Mouse (Mus musculus): Measurements from ENCODE around the gene Pdzph1. TPM values are rescaled to one million over a fixed set of nuclear protein-coding genes. Genes with fewer than 3 reads are reported as not detected.

Pdzph1 gene
- total and polyA plus RNA-seq, 3 experiments = not detected

DNA sequence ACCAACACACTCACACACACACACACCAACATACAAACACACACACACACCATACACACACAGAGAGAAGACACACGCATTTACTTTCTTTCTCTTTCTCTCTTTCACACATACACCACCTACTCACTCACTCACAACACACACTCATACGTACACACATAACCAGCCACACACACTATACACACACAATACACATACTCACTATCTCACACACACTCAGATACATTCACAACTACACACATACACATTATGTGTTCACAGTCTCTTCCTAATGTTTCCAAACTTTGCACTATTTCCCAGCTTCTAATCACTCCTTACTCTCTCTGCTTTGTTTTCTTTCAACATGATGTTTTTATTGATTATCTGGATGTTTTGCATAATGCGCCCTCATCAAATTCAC is 72.6 kb downstream of the Pdzph1 start:
- H3K36me3 ChIP-seq (ENCODE audit: control insufficient read depth, insufficient read depth, low read length) = no peaks in the 10 kb centered on the region
- no peaks in the 10 kb centered on the region for H3K27me3 ChIP-seq (ENCODE audit: control insufficient read depth, insufficient read depth, low read length)
- DNase-seq = no peak
- H3K4me1 ChIP-seq (ENCODE audit: control insufficient read depth, insufficient read depth, low read length) = no peaks in the 10 kb centered on the region
- H3K79me2 ChIP-seq (replicated peaks; ENCODE audit: control insufficient read depth, insufficient read depth, low read length) = no peaks in the 10 kb centered on the region
- TF ChIP-seq CTCF (IDR thresholded peaks at IDR 0.05) = no peak
- no peak for TF ChIP-seq POLR2A (IDR thresholded peaks at IDR 0.05; ENCODE audit: insufficient read depth, low read depth, low read length)
- TF ChIP-seq EP300 (IDR thresholded peaks at IDR 0.05; ENCODE audit: insufficient read depth, low read depth, low read length) = no peak
- intact Hi-C loops (cut with DNase I) = no loop called here
- no peak overlapping the region for H3K9ac ChIP-seq (ENCODE audit: low read depth, low read length)
- 77% methylated on average over 3 of the region's 3 CpGs for WGBS
- no peak overlapping the region for H3K4me3 ChIP-seq
- no peak overlapping the region for H3K27ac ChIP-seq

DNA sequence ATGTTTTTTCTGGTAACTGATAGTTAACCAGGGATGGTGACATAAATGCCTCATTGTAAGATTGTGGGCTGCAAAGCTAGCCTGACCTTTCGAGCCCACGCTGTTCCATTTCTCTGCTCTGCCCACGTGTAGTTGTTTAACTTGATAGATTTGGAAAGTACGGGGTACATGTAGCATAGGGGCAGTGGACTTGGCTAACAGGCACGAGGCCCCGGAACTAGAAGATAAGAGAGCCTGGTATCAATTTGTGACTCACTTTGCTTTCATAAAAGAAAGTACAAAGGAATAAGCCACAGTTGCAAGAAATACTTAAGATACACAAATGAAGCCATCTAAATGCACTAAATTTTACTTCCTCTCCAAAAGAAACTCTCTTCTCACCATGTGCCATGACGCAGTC is 79.6 kb downstream of the Pdzph1 start:
- no peak for TF ChIP-seq CTCF (IDR thresholded peaks at IDR 0.05)
- no peak for TF ChIP-seq EP300 (IDR thresholded peaks at IDR 0.05; ENCODE audit: insufficient read depth, low read depth, low read length)
- TF ChIP-seq POLR2A (IDR thresholded peaks at IDR 0.05; ENCODE audit: insufficient read depth, low read depth, low read length) = no peak
- H3K4me3 ChIP-seq = no peak overlapping the region
- no peak for DNase-seq
- H3K79me2 ChIP-seq (replicated peaks; ENCODE audit: control insufficient read depth, insufficient read depth, low read length) = no peaks in the 10 kb centered on the region
- no peaks in the 10 kb centered on the region for H3K4me1 ChIP-seq (ENCODE audit: control insufficient read depth, insufficient read depth, low read length)
- H3K27ac ChIP-seq = no peak overlapping the region
- no peaks in the 10 kb centered on the region for H3K27me3 ChIP-seq (ENCODE audit: control insufficient read depth, insufficient read depth, low read length)
- H3K9ac ChIP-seq (ENCODE audit: low read depth, low read length) = no peak overlapping the region
- intact Hi-C loops (cut with DNase I) = no loop called here
- WGBS = 55% methylated on average over 7 of the region's 7 CpGs
- no peaks in the 10 kb centered on the region for H3K36me3 ChIP-seq (ENCODE audit: control insufficient read depth, insufficient read depth, low read length)

DNA sequence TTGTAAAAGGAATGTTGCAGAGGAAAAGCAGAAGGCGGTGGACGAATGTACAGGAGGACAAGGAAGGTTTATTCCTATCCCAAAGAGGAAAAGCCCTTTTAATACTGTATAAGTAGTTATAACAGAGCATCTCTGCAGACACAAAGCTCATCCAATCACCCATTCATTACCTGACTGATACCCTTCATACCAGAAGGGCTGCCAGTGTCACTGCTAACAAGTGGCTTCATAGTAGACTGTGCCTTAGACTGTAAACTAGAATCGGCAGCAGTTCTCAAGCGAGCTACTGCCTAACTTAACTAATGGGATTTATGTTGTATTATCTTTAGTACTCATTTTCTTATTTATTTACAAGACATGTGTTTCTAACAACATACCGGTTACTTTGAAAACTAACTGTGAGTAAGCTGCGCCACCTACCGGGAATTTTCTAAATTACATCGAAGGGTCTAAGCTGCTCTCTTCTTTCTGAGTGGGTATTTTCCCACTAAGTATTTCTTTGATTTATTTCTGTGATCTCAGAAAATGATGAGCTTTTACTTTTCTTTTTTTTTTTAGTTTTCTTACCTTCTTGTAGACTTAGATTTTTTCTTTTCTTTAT is 82.0 kb downstream of the Pdzph1 start:
- DNase-seq = no peak
- no peaks in the 10 kb centered on the region for H3K27me3 ChIP-seq (ENCODE audit: control insufficient read depth, insufficient read depth, low read length)
- 36% methylated on average over 8 of the region's 8 CpGs for WGBS
- H3K79me2 ChIP-seq (replicated peaks; ENCODE audit: control insufficient read depth, insufficient read depth, low read length) = no peaks in the 10 kb centered on the region
- H3K9ac ChIP-seq (ENCODE audit: low read depth, low read length) = no peak overlapping the region
- TF ChIP-seq EP300 (IDR thresholded peaks at IDR 0.05; ENCODE audit: insufficient read depth, low read depth, low read length) = no peak
- TF ChIP-seq CTCF (IDR thresholded peaks at IDR 0.05) = peak; percentile 70
- TF ChIP-seq POLR2A (IDR thresholded peaks at IDR 0.05; ENCODE audit: insufficient read depth, low read depth, low read length) = no peak
- H3K27ac ChIP-seq = no peak overlapping the region
- no peaks in the 10 kb centered on the region for H3K36me3 ChIP-seq (ENCODE audit: control insufficient read depth, insufficient read depth, low read length)
- H3K4me3 ChIP-seq = no peak overlapping the region
- intact Hi-C loops (cut with DNase I) = loop anchor here (2.0 kb wide), 1 partner anchor 320 kb away; no protein-coding TSS in a partner anchor
- H3K4me1 ChIP-seq (ENCODE audit: control insufficient read depth, insufficient read depth, low read length) = no peaks in the 10 kb centered on the region

DNA sequence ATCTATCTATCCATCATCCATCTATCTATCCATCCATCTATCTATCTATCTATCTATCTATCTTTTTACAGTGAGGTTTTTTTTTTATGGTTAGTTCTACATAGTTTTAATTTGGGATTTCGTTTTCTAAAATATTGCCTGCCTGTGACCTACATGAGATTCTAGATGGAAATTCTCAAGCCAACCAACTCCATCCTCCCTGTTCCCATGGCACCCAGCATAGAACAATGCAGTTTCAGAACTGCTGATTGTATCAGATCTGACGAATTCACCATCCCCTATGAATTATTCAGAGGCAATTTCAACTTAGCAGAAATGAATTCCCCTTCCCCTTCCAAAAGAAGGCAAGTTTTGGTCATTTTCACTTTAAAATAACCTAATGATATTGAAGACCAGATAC is 85.2 kb downstream of the Pdzph1 start:
- intact Hi-C loops (cut with DNase I) = no loop called here
- Histone ChIP-seq H3K79me2 (replicated peaks; ENCODE audit: control insufficient read depth, insufficient read depth, low read length) (no peaks in the 10 kb centered on the region), H3K4me1 (ENCODE audit: control insufficient read depth, insufficient read depth, low read length) (no peaks in the 10 kb centered on the region), H3K27ac (no peak overlapping the region), H3K27me3 (ENCODE audit: control insufficient read depth, insufficient read depth, low read length) (no peaks in the 10 kb centered on the region), H3K36me3 (ENCODE audit: control insufficient read depth, insufficient read depth, low read length) (no peaks in the 10 kb centered on the region), H3K4me3 (no peak overlapping the region), H3K9ac (ENCODE audit: low read depth, low read length) (no peak overlapping the region)
- no peak for TF ChIP-seq CTCF (IDR thresholded peaks at IDR 0.05)
- TF ChIP-seq EP300 (IDR thresholded peaks at IDR 0.05; ENCODE audit: insufficient read depth, low read depth, low read length) = no peak
- TF ChIP-seq POLR2A (IDR thresholded peaks at IDR 0.05; ENCODE audit: insufficient read depth, low read depth, low read length) = no peak
- DNase-seq = no peak
- WGBS = 46% methylated on average over 2 of the region's 2 CpGs

DNA sequence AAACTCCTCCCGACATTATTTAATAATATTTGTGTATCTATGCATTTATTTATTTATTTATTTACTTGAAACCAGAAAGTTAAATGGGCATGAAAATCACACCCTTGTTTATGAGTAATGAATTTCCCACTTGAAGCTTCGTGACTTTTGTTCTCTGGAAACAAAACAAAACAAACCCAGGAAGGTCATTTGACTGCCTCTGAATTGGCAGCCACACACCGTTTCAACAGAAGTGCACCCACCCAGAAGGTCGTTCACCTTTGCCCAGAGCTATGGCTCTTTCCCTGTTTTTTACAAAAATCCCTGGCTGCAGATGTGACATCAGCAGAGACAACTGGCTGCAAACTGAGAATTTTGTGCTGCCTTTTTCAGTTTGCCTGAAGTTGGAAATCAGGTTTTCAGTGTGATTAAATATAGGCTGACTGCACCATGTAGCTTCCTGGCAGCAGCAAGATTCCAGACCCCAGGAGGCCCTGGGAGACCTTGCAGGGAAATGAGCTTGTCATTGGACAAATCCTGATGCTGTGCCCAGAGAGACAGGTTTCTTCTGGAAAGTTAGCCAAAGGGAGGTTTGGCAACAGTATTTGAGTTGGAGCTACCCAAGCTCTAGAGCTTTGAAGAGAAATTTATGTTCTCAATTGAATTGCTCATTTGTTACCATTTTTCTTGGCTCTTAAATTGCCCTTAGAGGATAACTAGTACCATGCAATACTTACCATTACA is 99.5 kb downstream of the Pdzph1 start:
- TF ChIP-seq CTCF (IDR thresholded peaks at IDR 0.05) = no peak
- TF ChIP-seq POLR2A (IDR thresholded peaks at IDR 0.05; ENCODE audit: insufficient read depth, low read depth, low read length) = no peak
- no peak for TF ChIP-seq EP300 (IDR thresholded peaks at IDR 0.05; ENCODE audit: insufficient read depth, low read depth, low read length)
- Histone ChIP-seq H3K27ac (no peak overlapping the region), H3K27me3 (ENCODE audit: control insufficient read depth, insufficient read depth, low read length) (no peaks in the 10 kb centered on the region), H3K36me3 (ENCODE audit: control insufficient read depth, insufficient read depth, low read length) (no peaks in the 10 kb centered on the region), H3K79me2 (replicated peaks; ENCODE audit: control insufficient read depth, insufficient read depth, low read length) (no peaks in the 10 kb centered on the region), H3K4me1 (ENCODE audit: control insufficient read depth, insufficient read depth, low read length) (no peaks in the 10 kb centered on the region), H3K9ac (ENCODE audit: low read depth, low read length) (no peak overlapping the region), H3K4me3 (no peak overlapping the region)
- intact Hi-C loops (cut with DNase I) = no loop called here
- WGBS = 45% methylated on average over 4 of the region's 4 CpGs
- DNase-seq = no peak

DNA sequence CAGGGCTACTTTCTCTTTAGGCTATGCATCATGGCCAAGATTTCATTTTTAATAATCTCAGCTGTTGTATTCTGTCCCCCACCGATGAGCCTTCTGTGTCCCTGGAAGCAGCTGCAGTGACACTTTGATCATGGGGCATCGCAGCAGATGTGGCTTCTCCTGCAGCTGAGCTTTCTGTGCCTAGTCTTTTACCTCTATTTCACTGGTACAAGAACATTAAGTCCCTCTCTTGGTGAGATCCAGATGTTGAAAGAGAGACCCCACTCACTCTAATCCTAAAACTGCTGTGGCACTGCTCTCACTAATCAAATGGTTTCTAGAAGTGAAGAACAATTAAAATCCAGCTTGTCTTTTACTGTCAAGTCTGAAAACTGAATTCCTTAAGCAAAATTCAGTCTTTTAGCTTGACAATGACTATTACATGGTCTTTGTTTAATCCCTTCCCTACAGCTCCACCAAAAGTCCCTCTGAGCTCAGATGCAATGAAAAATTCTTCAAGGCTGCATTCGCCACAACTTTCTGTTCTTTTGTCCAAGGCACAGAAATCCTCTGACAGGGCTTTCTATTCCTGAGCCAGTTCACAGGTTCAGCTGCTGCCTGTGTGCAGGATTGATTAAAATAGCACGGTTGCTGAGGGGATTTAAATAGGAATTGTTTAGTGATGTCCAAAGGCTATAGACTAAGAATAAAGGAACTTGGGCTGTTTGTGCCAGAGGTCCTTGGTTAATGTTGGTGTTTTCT is 101.1 kb downstream of the Pdzph1 start:
- intact Hi-C loops (cut with DNase I) = no loop called here
- H3K36me3 ChIP-seq (ENCODE audit: control insufficient read depth, insufficient read depth, low read length) = no peaks in the 10 kb centered on the region
- no peak overlapping the region for H3K27ac ChIP-seq
- H3K4me3 ChIP-seq = no peak overlapping the region
- H3K9ac ChIP-seq (ENCODE audit: low read depth, low read length) = no peak overlapping the region
- no peaks in the 10 kb centered on the region for H3K27me3 ChIP-seq (ENCODE audit: control insufficient read depth, insufficient read depth, low read length)
- H3K79me2 ChIP-seq (replicated peaks; ENCODE audit: control insufficient read depth, insufficient read depth, low read length) = no peaks in the 10 kb centered on the region
- WGBS = 61% methylated on average over 4 of the region's 4 CpGs
- no peak for DNase-seq
- H3K4me1 ChIP-seq (ENCODE audit: control insufficient read depth, insufficient read depth, low read length) = no peaks in the 10 kb centered on the region
- TF ChIP-seq EP300 (IDR thresholded peaks at IDR 0.05; ENCODE audit: insufficient read depth, low read depth, low read length) = no peak
- TF ChIP-seq POLR2A (IDR thresholded peaks at IDR 0.05; ENCODE audit: insufficient read depth, low read depth, low read length) = no peak
- TF ChIP-seq CTCF (IDR thresholded peaks at IDR 0.05) = no peak

All from heart, adult 2 months (tissue).